In genomic region chr6:124425523-124425922, GRCm38 (mm10) we compare ENCODE assay signal across 26 mouse cellular contexts. TPM values are rescaled to one million over a fixed set of nuclear protein-coding genes. Genes with fewer than 3 reads are reported as not detected.
DNase-seq lines count a peak whose midpoint lies in the region; ATAC-seq and TF ChIP-seq lines count a peak whose summit lies in the region.
"Had no signal": no experiment of that assay in that cellular context is flagged by ENCODE, and none has a peak within 500 bp of the region (broad histone marks: within the 10 kb centered on the region; RNA-seq: fewer than 3 reads in every experiment).

No protein-coding gene starts in this region.

- no peaks in the 10 kb centered on the region for H3K27me3 ChIP-seq in ES-Bruce4 (ENCODE audit: control insufficient read depth, insufficient read depth, low read length, poor library complexity, severe bottlenecking)
- H3K27me3 ChIP-seq in liver, embryonic 13.5 days = no peaks in the 10 kb centered on the region
- no peaks in the 10 kb centered on the region for H3K27me3 ChIP-seq in kidney, embryonic 14.5 days (ENCODE audit: control insufficient read depth, insufficient read depth, low read length)
- H3K27me3 ChIP-seq in embryonic facial prominence, embryonic 10.5 days (replicated peaks; ENCODE audit: low read depth, poor library complexity, severe bottlenecking) = no peaks in the 10 kb centered on the region
- H3K27me3 ChIP-seq in neural tube, embryonic 15.5 days (replicated peaks) = no peaks in the 10 kb centered on the region
- H3K27me3 ChIP-seq: embryonic facial prominence, embryonic 13.5 days; hindbrain, embryonic 13.5 days; limb, embryonic 12.5 days; midbrain, embryonic 15.5 days; Patski; stomach, embryonic 15.5 days had no signal

- no peak for ATAC-seq in liver, embryonic 13.5 days (ENCODE audit: low read depth)
- peak; percentile 58 for ATAC-seq in megakaryocyte, adult 5-6 weeks (ENCODE audit: poor library complexity, severe bottlenecking)
- ATAC-seq in kidney, embryonic 14.5 days (ENCODE audit: low FRiP score, low TSS enrichment) = no peak
- no peak for ATAC-seq in neural tube, embryonic 15.5 days (ENCODE audit: low FRiP score)
- ATAC-seq: midbrain, embryonic 15.5 days; Patski had no signal

- WGBS in liver, embryonic 13.5 days (ENCODE audit: insufficient replicate concordance) = 62% methylated on average over 6 of the region's 6 CpGs
- WGBS in kidney, embryonic 14.5 days = 79% methylated on average over 6 of the region's 6 CpGs
- WGBS in embryonic facial prominence, embryonic 10.5 days = 78% methylated on average over 6 of the region's 6 CpGs
- 78% methylated on average over 6 of the region's 6 CpGs for WGBS in neural tube, embryonic 15.5 days

- no peak overlapping the region for H3K27ac ChIP-seq in ES-Bruce4 (ENCODE audit: insufficient read depth, low read length)
- H3K27ac ChIP-seq in brown adipose tissue, adult 24 weeks (replicated peaks; ENCODE audit: low read depth, low read length) = peak overlapping the region; percentile 18
- peak overlapping the region; percentile 19; the same call in 1 of the 2 replicates for H3K27ac ChIP-seq in liver, embryonic 13.5 days
- no peak overlapping the region for H3K27ac ChIP-seq in kidney, embryonic 14.5 days (ENCODE audit: low read depth, low read length)
- no peak overlapping the region for H3K27ac ChIP-seq in embryonic facial prominence, embryonic 10.5 days (replicated peaks)
- no peak overlapping the region for H3K27ac ChIP-seq in neural tube, embryonic 15.5 days (replicated peaks)
- H3K27ac ChIP-seq: embryonic facial prominence, embryonic 13.5 days; heart, adult 2 months; hindbrain, embryonic 13.5 days; limb, embryonic 12.5 days; macrophage; midbrain, embryonic 10.5 days; midbrain, embryonic 15.5 days; stomach, embryonic 15.5 days had no signal

- H3K9me3 ChIP-seq in ES-Bruce4 (replicated peaks; ENCODE audit: control insufficient read depth, insufficient read depth, low read length, poor library complexity, severe bottlenecking) = no peaks in the 10 kb centered on the region; the same call in 1 of the 2 replicates
- no peaks in the 10 kb centered on the region for H3K9me3 ChIP-seq in liver, embryonic 13.5 days (replicated peaks)
- no peaks in the 10 kb centered on the region; the same call in 1 of the 2 replicates for H3K9me3 ChIP-seq in kidney, embryonic 14.5 days (ENCODE audit: control insufficient read depth, low read length)
- H3K9me3 ChIP-seq in embryonic facial prominence, embryonic 10.5 days = no peaks in the 10 kb centered on the region
- no peaks in the 10 kb centered on the region for H3K9me3 ChIP-seq in neural tube, embryonic 15.5 days (replicated peaks)
- H3K9me3 ChIP-seq: embryonic facial prominence, embryonic 13.5 days; hindbrain, embryonic 13.5 days; limb, embryonic 12.5 days; midbrain, embryonic 10.5 days; midbrain, embryonic 15.5 days; stomach, embryonic 15.5 days had no signal

- no peak for TF ChIP-seq EP300 in ES-Bruce4 (IDR thresholded peaks at IDR 0.05; ENCODE audit: insufficient read depth, low read depth, low read length)

- DNase-seq in liver, embryonic 13.5 days = no peak
- no peak for DNase-seq in embryonic facial prominence, embryonic 10.5 days (ENCODE audit: low spot score)
- DNase-seq: cerebellum, adult 11 months; cerebellum, adult 9-10 months; cerebellum, postnatal 36 days; embryo, embryonic 11 days; gastrocnemius, postnatal 25 days; heart, postnatal 4 days; right cerebral cortex, postnatal 25 days had no signal

- no peaks in the 10 kb centered on the region for H3K36me3 ChIP-seq in ES-Bruce4 (ENCODE audit: control insufficient read depth, insufficient read depth, low read length, poor library complexity, severe bottlenecking)
- H3K36me3 ChIP-seq in liver, embryonic 13.5 days = no peaks in the 10 kb centered on the region
- H3K36me3 ChIP-seq in kidney, embryonic 14.5 days (ENCODE audit: control insufficient read depth, insufficient read depth, low read length) = no peaks in the 10 kb centered on the region
- H3K36me3 ChIP-seq in embryonic facial prominence, embryonic 10.5 days (replicated peaks) = no peaks in the 10 kb centered on the region
- H3K36me3 ChIP-seq in neural tube, embryonic 15.5 days = no peaks in the 10 kb centered on the region; the same call in 1 of the 2 replicates
- H3K36me3 ChIP-seq: embryonic facial prominence, embryonic 13.5 days; heart, embryonic 12.5 days; hindbrain, embryonic 13.5 days; limb, embryonic 12.5 days; midbrain, embryonic 10.5 days; midbrain, embryonic 15.5 days; stomach, embryonic 15.5 days had no signal

- no peak overlapping the region for H3K4me3 ChIP-seq in ES-Bruce4 (ENCODE audit: low read depth, low read length)
- no peak overlapping the region for H3K4me3 ChIP-seq in brown adipose tissue, adult 24 weeks (ENCODE audit: insufficient read depth, low read depth, low read length)
- H3K4me3 ChIP-seq in liver, embryonic 13.5 days (replicated peaks) = no peak overlapping the region
- H3K4me3 ChIP-seq in kidney, embryonic 14.5 days (ENCODE audit: low read length) = no peak overlapping the region
- no peak overlapping the region for H3K4me3 ChIP-seq in embryonic facial prominence, embryonic 10.5 days
- H3K4me3 ChIP-seq in neural tube, embryonic 15.5 days (replicated peaks) = no peak overlapping the region
- H3K4me3 ChIP-seq: embryonic facial prominence, embryonic 13.5 days; erythroblast, embryonic 14.5 days; heart, adult 2 months; heart, embryonic 12.5 days; hindbrain, embryonic 13.5 days; limb, embryonic 12.5 days; midbrain, embryonic 10.5 days; midbrain, embryonic 15.5 days; stomach, embryonic 15.5 days had no signal

- TF ChIP-seq CTCF in ES-Bruce4 (IDR thresholded peaks at IDR 0.05; ENCODE audit: low read depth, low read length) = no peak

- H3K4me1 ChIP-seq in ES-Bruce4 (ENCODE audit: control insufficient read depth, insufficient read depth, low read length) = peaks cover 8% of the 10 kb centered on the region
- peaks cover 31% of the 10 kb centered on the region for H3K4me1 ChIP-seq in brown adipose tissue, adult 24 weeks (ENCODE audit: control insufficient read depth, insufficient read depth, insufficient read length, low read length)
- peaks cover 23% of the 10 kb centered on the region for H3K4me1 ChIP-seq in liver, embryonic 13.5 days (replicated peaks)
- no peaks in the 10 kb centered on the region for H3K4me1 ChIP-seq in kidney, embryonic 14.5 days (ENCODE audit: control insufficient read depth, insufficient read depth, low read length)
- peaks cover 4% of the 10 kb centered on the region for H3K4me1 ChIP-seq in embryonic facial prominence, embryonic 10.5 days
- H3K4me1 ChIP-seq in neural tube, embryonic 15.5 days = peaks cover 10% of the 10 kb centered on the region; the same call in 1 of the 2 replicates
- H3K4me1 ChIP-seq: embryonic facial prominence, embryonic 13.5 days; limb, embryonic 12.5 days; stomach, embryonic 15.5 days had no signal

- peak overlapping the region; percentile 32; the same call in 1 of the 2 replicates for H3K4me2 ChIP-seq in liver, embryonic 13.5 days
- H3K4me2 ChIP-seq in kidney, embryonic 14.5 days (replicated peaks; ENCODE audit: low read depth, low read length) = no peak overlapping the region
- no peak overlapping the region for H3K4me2 ChIP-seq in neural tube, embryonic 15.5 days
- H3K4me2 ChIP-seq: embryonic facial prominence, embryonic 13.5 days; heart, embryonic 12.5 days; hindbrain, embryonic 13.5 days; limb, embryonic 12.5 days; midbrain, embryonic 15.5 days; stomach, embryonic 15.5 days had no signal

- no peak for TF ChIP-seq POLR2A in ES-Bruce4 (IDR thresholded peaks at IDR 0.05; ENCODE audit: insufficient read depth, low read length)

- H3K9ac ChIP-seq in ES-Bruce4 (ENCODE audit: low read depth, poor library complexity, severe bottlenecking) = peak overlapping the region; percentile 40
- H3K9ac ChIP-seq in liver, embryonic 13.5 days = peak overlapping the region; percentile 29; the same call in 1 of the 2 replicates
- no peak overlapping the region for H3K9ac ChIP-seq in kidney, embryonic 14.5 days (ENCODE audit: low read depth, low read length)
- no peak overlapping the region for H3K9ac ChIP-seq in neural tube, embryonic 15.5 days (replicated peaks)
- H3K9ac ChIP-seq: embryonic facial prominence, embryonic 13.5 days; heart, embryonic 12.5 days; hindbrain, embryonic 13.5 days; limb, embryonic 12.5 days; midbrain, embryonic 15.5 days; stomach, embryonic 15.5 days had no signal

RNA-seq across cellular contexts. Expression of gene Pex5, which starts 10.7 kb away (rescaled TPM):
- 31.0 and 31.4 TPM in 2 replicates for polyA plus RNA-seq in ES-Bruce4 (2011; ENCODE audit: insufficient read depth, insufficient read length, low read depth, missing spikeins)
- polyA plus RNA-seq in brown adipose tissue, adult 24 weeks (2012; ENCODE audit: insufficient read depth, insufficient read length, missing spikeins) = 52.7 and 53.9 TPM in 2 replicates
- 20.6 and 23.0 TPM in 2 replicates for polyA plus RNA-seq in liver, embryonic 13.5 days (2015; fragmentation: Nextera tagmentation; extraction: Ambion mirVana)
- 16.1 and 16.8 TPM in 2 replicates for total RNA-seq in megakaryocyte, adult 5-6 weeks (2015)
- 17.7 and 18.4 TPM in 2 replicates for total RNA-seq in megakaryocyte, adult 5-6 weeks (2017)
- polyA plus RNA-seq in kidney, embryonic 14.5 days (2014; fragmentation: Nextera tagmentation; extraction: Ambion mirVana) = 26.8 and 35.3 TPM in 2 replicates
- polyA plus RNA-seq in embryonic facial prominence, embryonic 10.5 days (2016; fragmentation: Nextera tagmentation; extraction: Ambion mirVana) = 43.3 and 44.9 TPM in 2 replicates
- polyA plus RNA-seq in neural tube, embryonic 15.5 days (2015; fragmentation: Nextera tagmentation; extraction: Ambion mirVana) = 58.0 and 62.4 TPM in 2 replicates

RNA-seq across cellular contexts. Expression of gene Clstn3, which starts 39.1 kb away (rescaled TPM):
- polyA plus RNA-seq in ES-Bruce4 (2011; ENCODE audit: insufficient read depth, insufficient read length, low read depth, missing spikeins) = 17.1 and 25.6 TPM in 2 replicates
- 269 and 304 TPM in 2 replicates for polyA plus RNA-seq in brown adipose tissue, adult 24 weeks (2012; ENCODE audit: insufficient read depth, insufficient read length, missing spikeins)
- 2.9 and 3.9 TPM in 2 replicates for polyA plus RNA-seq in liver, embryonic 13.5 days (2015; fragmentation: Nextera tagmentation; extraction: Ambion mirVana)
- total RNA-seq in megakaryocyte, adult 5-6 weeks (2015) = 0.11 and 1.2 TPM in 2 replicates
- total RNA-seq in megakaryocyte, adult 5-6 weeks (2017) = 0.51 and 0.73 TPM in 2 replicates
- polyA plus RNA-seq in kidney, embryonic 14.5 days (2014; fragmentation: Nextera tagmentation; extraction: Ambion mirVana) = 2.8 TPM in 2 replicates
- 5.5 and 8.7 TPM in 2 replicates for polyA plus RNA-seq in embryonic facial prominence, embryonic 10.5 days (2016; fragmentation: Nextera tagmentation; extraction: Ambion mirVana)
- polyA plus RNA-seq in neural tube, embryonic 15.5 days (2015; fragmentation: Nextera tagmentation; extraction: Ambion mirVana) = 135 and 160 TPM in 2 replicates
- total RNA-seq: neutrophil, adult 5-6 weeks had no signal

Comparison
In these comparisons a context has a peak if more than half of its experiments do, and no peak if none do; other contexts are left out.
1. H3K27ac ChIP-seq: peak in brown adipose tissue, adult 24 weeks (single experiment) and liver, embryonic 13.5 days (single experiment); none in ES-Bruce4 (single experiment), kidney, embryonic 14.5 days (single experiment), embryonic facial prominence, embryonic 10.5 days (single experiment) and neural tube, embryonic 15.5 days (single experiment).
2. H3K9ac ChIP-seq: peak in ES-Bruce4 (single experiment) and liver, embryonic 13.5 days (single experiment); none in kidney, embryonic 14.5 days (single experiment) and neural tube, embryonic 15.5 days (single experiment).